Mouse (Mus musculus): ENCODE results near the gene Pcsk5.

DNA sequence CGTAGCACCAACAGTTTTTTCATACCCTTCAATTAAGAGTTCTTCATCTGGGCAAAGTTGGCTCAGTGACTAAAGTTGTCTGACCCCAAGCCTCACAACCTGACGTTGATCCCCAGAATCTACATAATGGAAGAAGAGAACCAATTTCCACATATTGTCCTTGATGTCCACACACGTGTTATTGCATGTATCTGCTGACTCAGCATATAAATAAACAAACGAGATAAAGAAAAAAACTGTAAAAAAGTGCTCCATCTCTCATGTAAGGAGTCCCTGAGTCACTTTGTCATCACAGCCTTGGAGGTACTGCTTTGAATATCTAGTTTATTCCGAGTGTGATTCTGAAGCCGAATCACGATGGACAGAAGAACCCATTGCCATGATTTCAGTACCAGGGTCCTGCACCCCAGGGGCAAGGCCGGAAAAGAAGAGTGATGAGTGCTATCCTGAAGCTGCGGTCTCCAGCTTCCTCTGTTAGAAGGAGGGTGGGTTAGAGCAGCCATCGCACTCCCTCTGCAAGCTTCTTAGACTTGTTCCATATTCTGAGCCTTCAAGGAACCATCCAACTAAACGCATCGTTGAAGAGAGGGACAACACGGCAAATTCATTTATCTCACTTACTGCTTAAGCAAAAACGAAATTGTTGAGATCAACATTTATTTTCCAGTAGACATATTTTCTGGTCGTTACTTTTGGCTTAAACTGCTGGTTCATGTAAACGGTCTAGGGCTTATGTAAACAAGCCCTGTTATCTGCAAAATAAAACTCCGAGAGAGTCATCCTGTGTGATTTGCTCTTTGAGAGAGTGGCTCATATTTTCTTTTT, 348.2 kb downstream of the Pcsk5 start:
- no peak for TF ChIP-seq USF1 (IDR thresholded peaks at IDR 0.05; ENCODE audit: low read depth)
- no peak for TF ChIP-seq E2F4 (IDR thresholded peaks at IDR 0.05; ENCODE audit: insufficient read depth)
- TF ChIP-seq POLR2AphosphoS2 (IDR thresholded peaks at IDR 0.05; ENCODE audit: insufficient read length, low read depth) = no peak
- TF ChIP-seq MYOG (IDR thresholded peaks at IDR 0.05; ENCODE audit: control insufficient read depth in 1 of 3, insufficient read depth in 1 of 3, insufficient read length in 2 of 3, low read depth in 2 of 3) = no peak

All from myocyte (in vitro differentiated cells).